Mouse (Mus musculus) lung, postnatal 0 days (tissue): Measurements from ENCODE around the gene Tmbim6.

Experiments used
- CTCF ChIP-seq: IDR thresholded peaks from 2 replicates; pipeline ENCODE4 v1.5.1; 2016; ENCODE audit warnings: antibody characterized with exemption, mild to moderate bottlenecking
- EP300 ChIP-seq: IDR thresholded peaks from 2 replicates; pipeline ENCODE4 v1.6.1; 2016; ENCODE audit warnings: antibody characterized with exemption, mild to moderate bottlenecking, control low read depth

DNA sequence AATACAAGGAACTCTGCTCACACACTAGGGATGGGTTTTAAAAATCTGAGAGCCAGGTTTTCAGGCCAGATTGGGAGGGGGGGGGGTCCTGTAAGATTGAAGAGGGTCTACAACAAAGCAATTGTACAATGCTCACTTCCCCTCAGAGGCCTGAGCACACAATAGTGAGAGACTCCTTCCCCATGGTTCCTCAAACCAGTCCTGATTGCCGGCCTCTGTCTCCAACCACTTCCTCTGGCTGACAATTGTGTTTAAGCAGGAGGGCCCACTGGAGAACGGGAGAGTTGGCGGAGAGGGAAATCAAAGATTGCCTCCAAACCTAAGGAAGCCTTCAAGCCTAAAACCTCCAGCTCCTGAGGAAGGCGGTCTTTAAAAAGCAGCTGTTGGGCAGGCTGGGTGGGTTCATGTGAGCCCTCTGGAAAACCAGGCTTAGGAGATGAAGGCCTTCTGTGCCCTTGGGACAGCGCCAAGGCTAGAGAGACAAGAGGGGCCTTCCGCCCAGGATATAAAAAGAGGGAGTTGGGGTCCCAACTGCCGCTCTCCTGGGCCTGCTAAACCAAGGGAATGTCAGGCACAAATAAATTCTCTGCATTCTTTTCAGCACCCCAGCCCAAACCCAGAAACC, 63.8 kb downstream of the Tmbim6 start:
- TF ChIP-seq CTCF (no peak), EP300 (no peak)
